Mouse (Mus musculus): ENCODE results near the gene Nrxn3. TPM values are rescaled to one million over a fixed set of nuclear protein-coding genes. Genes with fewer than 3 reads are reported as not detected.
A peak's percentile ranks its signal among the peaks of the same experiment; 100 is the strongest.

Gene Nrxn3
- polyA plus RNA-seq, 1 experiment from 2014 or later = 94.3 TPM

GRCm38 (mm10) chr12:89724048-89724447 is 1001.4 kb downstream of the Nrxn3 start:
- no peak overlapping the region for H3K4me2 ChIP-seq
- H3K36me3 ChIP-seq (replicated peaks) = no peaks in the 10 kb centered on the region
- ATAC-seq (replicated peaks) = no peak
- H3K9ac ChIP-seq = no peak overlapping the region
- 51% methylated on average over 3 of the region's 3 CpGs for WGBS
- no peak overlapping the region for H3K4me3 ChIP-seq
- H3K27me3 ChIP-seq (replicated peaks) = no peaks in the 10 kb centered on the region
- H3K27ac ChIP-seq = no peak overlapping the region
- no peaks in the 10 kb centered on the region for H3K9me3 ChIP-seq
- no peaks in the 10 kb centered on the region for H3K4me1 ChIP-seq

DNA sequence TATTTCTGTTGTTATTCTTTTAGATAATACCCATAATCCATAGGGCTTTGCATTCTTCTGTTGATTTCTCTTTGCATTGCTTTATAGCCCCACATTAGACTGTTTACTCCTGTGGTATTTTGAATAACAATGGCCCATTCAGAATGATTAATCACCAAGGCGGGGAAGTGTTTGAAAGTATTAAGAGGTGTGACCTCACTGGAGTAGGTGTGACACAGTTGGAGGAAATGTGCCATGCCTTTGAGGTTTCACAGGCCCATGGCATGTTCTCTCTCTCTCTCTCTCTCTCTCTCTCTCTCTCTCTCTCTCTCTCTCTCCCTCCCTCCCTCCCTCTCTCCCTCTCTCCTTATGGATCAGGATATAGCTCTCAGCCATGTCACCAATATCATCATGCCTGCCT is 1019.6 kb downstream of the Nrxn3 start:
- no peak for ATAC-seq (replicated peaks)
- H3K9me3 ChIP-seq = no peaks in the 10 kb centered on the region
- WGBS = 78% methylated on average over 1 of the region's 1 CpGs
- H3K4me1 ChIP-seq = no peaks in the 10 kb centered on the region
- H3K36me3 ChIP-seq (replicated peaks) = no peaks in the 10 kb centered on the region
- no peak overlapping the region for H3K4me2 ChIP-seq
- H3K27ac ChIP-seq = no peak overlapping the region
- no peak overlapping the region for H3K9ac ChIP-seq
- no peak overlapping the region for H3K4me3 ChIP-seq
- no peaks in the 10 kb centered on the region for H3K27me3 ChIP-seq (replicated peaks)

DNA sequence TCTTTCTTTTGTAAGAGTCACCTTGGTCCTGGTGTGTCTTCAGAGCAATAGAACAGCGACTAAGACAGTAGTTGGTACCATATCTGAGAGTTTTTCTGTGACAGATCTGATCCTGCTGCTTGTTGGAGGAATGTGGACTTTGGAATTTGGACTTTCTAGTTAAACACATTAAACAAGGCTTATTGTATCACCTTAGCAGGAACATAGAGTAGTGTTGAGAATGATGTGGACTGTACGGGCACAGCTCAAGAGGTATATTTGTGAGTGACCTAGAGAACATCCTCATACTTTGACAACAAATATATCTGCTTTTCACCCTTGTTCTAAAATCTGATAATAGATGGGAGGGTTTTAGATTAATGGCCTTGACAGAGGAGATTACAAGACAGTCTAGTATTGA is 1020.1 kb downstream of the Nrxn3 start:
- Histone ChIP-seq H3K27me3 (replicated peaks) (no peaks in the 10 kb centered on the region), H3K4me1 (no peaks in the 10 kb centered on the region), H3K9me3 (no peaks in the 10 kb centered on the region), H3K9ac (no peak overlapping the region), H3K4me3 (no peak overlapping the region), H3K27ac (no peak overlapping the region), H3K36me3 (replicated peaks) (no peaks in the 10 kb centered on the region), H3K4me2 (no peak overlapping the region)
- no peak for ATAC-seq (replicated peaks)
- WGBS = 92% methylated on average over 2 of the region's 2 CpGs

DNA sequence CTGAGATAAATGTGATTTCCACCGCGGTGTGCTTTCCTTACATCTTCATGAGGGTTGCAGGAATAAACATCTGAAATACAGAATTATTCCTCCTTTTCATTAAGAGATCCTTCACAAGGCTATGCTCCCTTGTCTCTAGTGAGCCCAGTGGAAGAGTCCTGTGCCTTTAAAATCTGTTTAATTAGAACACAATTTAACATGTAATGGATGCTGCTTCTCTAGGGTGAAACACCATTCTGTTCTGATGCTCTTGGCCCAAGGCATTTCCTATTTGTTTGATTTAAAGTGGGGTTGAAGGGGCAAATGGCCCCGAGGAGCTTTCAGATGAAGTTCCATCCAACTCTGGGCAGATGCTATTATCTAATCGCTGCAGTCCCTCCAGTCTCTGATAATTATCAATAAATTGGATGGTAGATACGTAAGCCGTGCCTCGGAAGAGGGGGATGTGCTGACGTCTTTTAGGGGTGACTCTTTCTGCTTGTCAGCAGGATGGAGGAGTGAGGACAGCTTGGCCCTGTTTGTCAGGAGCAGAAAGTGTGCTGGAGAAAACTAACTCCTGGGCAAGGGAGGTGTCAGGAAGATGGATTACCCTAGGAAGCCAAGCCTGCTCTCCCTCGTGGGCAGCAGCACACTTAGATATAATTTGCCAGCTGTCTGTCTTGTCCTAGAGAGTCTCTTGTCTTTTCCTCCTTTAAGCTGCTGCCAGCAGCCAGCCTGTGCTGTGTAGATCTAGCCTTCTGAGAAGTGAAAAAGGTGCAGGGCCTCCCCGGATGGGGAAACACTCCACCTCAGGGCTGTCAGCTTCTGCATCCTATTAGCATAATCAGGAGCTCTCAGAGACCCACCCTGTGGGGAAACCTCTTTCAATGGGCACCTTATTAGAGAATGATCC is 1041.8 kb downstream of the Nrxn3 start:
- Histone ChIP-seq H3K4me1 (peaks cover 14% of the 10 kb centered on the region), H3K27me3 (replicated peaks) (no peaks in the 10 kb centered on the region), H3K9me3 (no peaks in the 10 kb centered on the region), H3K36me3 (replicated peaks) (no peaks in the 10 kb centered on the region), H3K9ac (no peak overlapping the region), H3K27ac (peak overlapping the region; percentile 28), H3K4me3 (no peak overlapping the region), H3K4me2 (0 out of 2 replicates have a peak overlapping the region, but pooled peaks have one; percentile 2)
- 40% methylated on average over 10 of the region's 10 CpGs for WGBS
- ATAC-seq (replicated peaks) = peak; percentile 78

DNA sequence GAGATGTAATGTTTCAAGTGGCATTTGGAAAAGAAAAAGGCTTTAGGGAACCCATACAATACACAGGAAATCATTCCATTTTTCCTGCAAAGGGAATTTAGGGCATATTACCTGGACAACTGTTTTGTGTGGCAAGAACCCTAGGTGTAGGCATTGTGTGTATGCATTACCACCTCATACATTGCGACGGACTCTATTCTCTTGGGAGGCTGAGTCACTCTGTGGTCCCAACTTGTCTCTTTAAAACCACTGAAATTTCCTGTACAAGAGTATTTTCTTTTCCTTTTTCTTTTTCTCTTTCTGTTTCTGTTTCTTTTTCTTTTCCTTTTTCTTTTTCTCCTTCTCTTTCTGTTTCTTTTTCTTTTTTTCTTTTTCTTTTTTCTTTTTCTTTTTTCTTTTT is 1042.5 kb downstream of the Nrxn3 start:
- no peak overlapping the region for H3K4me2 ChIP-seq
- H3K4me3 ChIP-seq = no peak overlapping the region
- peaks cover 14% of the 10 kb centered on the region for H3K4me1 ChIP-seq
- no peak overlapping the region for H3K27ac ChIP-seq
- H3K9me3 ChIP-seq = no peaks in the 10 kb centered on the region
- H3K27me3 ChIP-seq (replicated peaks) = no peaks in the 10 kb centered on the region
- WGBS = 26% methylated on average over 2 of the region's 2 CpGs
- no peak for ATAC-seq (replicated peaks)
- no peaks in the 10 kb centered on the region for H3K36me3 ChIP-seq (replicated peaks)
- no peak overlapping the region for H3K9ac ChIP-seq

GRCm38 (mm10) chr12:89788794-89789193 is 1066.1 kb downstream of the Nrxn3 start:
- H3K9me3 ChIP-seq = no peaks in the 10 kb centered on the region
- H3K4me1 ChIP-seq = no peaks in the 10 kb centered on the region
- no peak for ATAC-seq (replicated peaks)
- no peak overlapping the region for H3K4me3 ChIP-seq
- H3K27me3 ChIP-seq (replicated peaks) = no peaks in the 10 kb centered on the region
- 85% methylated on average over 3 of the region's 3 CpGs for WGBS
- no peak overlapping the region for H3K27ac ChIP-seq
- no peak overlapping the region for H3K9ac ChIP-seq
- H3K36me3 ChIP-seq (replicated peaks) = no peaks in the 10 kb centered on the region
- no peak overlapping the region for H3K4me2 ChIP-seq

- Histone ChIP-seq H3K27ac (no peak overlapping the region), H3K9ac (no peak overlapping the region), H3K4me3 (no peak overlapping the region), H3K27me3 (replicated peaks) (no peaks in the 10 kb centered on the region), H3K4me2 (no peak overlapping the region), H3K4me1 (no peaks in the 10 kb centered on the region), H3K36me3 (replicated peaks) (no peaks in the 10 kb centered on the region), H3K9me3 (no peaks in the 10 kb centered on the region)
- no peak for ATAC-seq (replicated peaks)
- 98% methylated on average over 1 of the region's 1 CpGs for WGBS
These were observed 1067.3 kb downstream of the Nrxn3 start for GRCm38 (mm10) chr12:89789981-89790380.

DNA sequence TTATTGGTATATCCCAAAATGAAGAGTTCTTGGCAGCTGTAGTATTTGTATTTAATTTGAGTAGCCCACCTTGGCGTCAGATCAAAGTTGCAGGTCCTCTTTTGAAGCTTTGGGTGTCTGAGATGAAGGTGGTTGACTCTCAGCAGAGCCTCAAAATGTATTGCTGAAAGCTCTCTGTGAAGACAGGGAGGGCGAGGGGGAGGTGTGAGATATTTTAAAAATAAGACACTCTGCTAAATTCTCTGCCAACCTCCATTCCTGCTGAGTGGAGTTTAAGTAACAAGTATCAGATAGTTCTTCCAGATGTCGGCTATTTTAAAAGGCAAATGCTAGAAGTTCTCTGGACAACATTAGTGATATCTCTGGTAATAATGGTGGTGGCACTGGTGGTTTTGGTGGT is 1069.2 kb downstream of the Nrxn3 start:
- no peak overlapping the region for H3K27ac ChIP-seq
- no peak for ATAC-seq (replicated peaks)
- H3K4me3 ChIP-seq = no peak overlapping the region
- H3K36me3 ChIP-seq (replicated peaks) = no peaks in the 10 kb centered on the region
- H3K4me2 ChIP-seq = no peak overlapping the region
- H3K9me3 ChIP-seq = no peaks in the 10 kb centered on the region
- 85% methylated on average over 3 of the region's 3 CpGs for WGBS
- no peak overlapping the region for H3K9ac ChIP-seq
- H3K27me3 ChIP-seq (replicated peaks) = no peaks in the 10 kb centered on the region
- H3K4me1 ChIP-seq = no peaks in the 10 kb centered on the region

DNA sequence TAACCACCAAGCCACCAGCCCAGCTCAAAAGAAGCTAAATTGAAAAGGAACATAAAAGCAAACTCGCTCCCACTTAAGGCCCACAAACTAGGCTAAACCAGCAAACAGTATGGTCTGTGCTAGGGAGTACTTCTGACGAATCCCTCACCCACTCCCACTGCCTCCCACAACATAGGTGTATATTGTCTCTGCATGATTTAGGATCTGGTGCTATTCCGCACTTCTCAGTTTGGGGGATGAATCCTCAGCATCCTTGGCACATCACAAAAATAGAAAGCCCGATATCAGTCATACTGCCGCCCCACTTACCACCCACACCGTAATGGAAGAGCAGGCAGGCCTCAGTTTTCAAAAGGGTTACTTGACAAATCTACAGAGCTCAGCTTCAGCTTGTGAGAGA is 1072.1 kb downstream of the Nrxn3 start:
- Histone ChIP-seq H3K4me1 (no peaks in the 10 kb centered on the region), H3K27me3 (replicated peaks) (no peaks in the 10 kb centered on the region), H3K4me3 (no peak overlapping the region), H3K4me2 (no peak overlapping the region), H3K36me3 (replicated peaks) (no peaks in the 10 kb centered on the region), H3K9me3 (no peaks in the 10 kb centered on the region), H3K9ac (no peak overlapping the region), H3K27ac (no peak overlapping the region)
- no peak for ATAC-seq (replicated peaks)
- 92% methylated on average over 6 of the region's 6 CpGs for WGBS

- no peak for ATAC-seq (replicated peaks)
- no peaks in the 10 kb centered on the region for H3K9me3 ChIP-seq
- no peak overlapping the region for H3K4me2 ChIP-seq
- no peak overlapping the region for H3K27ac ChIP-seq
- peaks cover 11% of the 10 kb centered on the region for H3K4me1 ChIP-seq
- H3K9ac ChIP-seq = no peak overlapping the region
- no peak overlapping the region for H3K4me3 ChIP-seq
- H3K27me3 ChIP-seq (replicated peaks) = no peaks in the 10 kb centered on the region
- no peaks in the 10 kb centered on the region for H3K36me3 ChIP-seq (replicated peaks)
- WGBS = 62% methylated on average over 3 of the region's 3 CpGs
These were observed 1085.5 kb downstream of the Nrxn3 start for GRCm38 (mm10) chr12:89808217-89808616.

- peaks cover 23% of the 10 kb centered on the region for H3K4me1 ChIP-seq
- WGBS = 93% methylated on average over 5 of the region's 5 CpGs
- no peak overlapping the region for H3K27ac ChIP-seq
- no peak for ATAC-seq (replicated peaks)
- no peaks in the 10 kb centered on the region for H3K36me3 ChIP-seq (replicated peaks)
- no peaks in the 10 kb centered on the region for H3K27me3 ChIP-seq (replicated peaks)
- H3K4me3 ChIP-seq = no peak overlapping the region
- no peak overlapping the region for H3K4me2 ChIP-seq
- no peaks in the 10 kb centered on the region for H3K9me3 ChIP-seq
- H3K9ac ChIP-seq = no peak overlapping the region
These were observed 1087.5 kb downstream of the Nrxn3 start for GRCm38 (mm10) chr12:89810146-89810545.

DNA sequence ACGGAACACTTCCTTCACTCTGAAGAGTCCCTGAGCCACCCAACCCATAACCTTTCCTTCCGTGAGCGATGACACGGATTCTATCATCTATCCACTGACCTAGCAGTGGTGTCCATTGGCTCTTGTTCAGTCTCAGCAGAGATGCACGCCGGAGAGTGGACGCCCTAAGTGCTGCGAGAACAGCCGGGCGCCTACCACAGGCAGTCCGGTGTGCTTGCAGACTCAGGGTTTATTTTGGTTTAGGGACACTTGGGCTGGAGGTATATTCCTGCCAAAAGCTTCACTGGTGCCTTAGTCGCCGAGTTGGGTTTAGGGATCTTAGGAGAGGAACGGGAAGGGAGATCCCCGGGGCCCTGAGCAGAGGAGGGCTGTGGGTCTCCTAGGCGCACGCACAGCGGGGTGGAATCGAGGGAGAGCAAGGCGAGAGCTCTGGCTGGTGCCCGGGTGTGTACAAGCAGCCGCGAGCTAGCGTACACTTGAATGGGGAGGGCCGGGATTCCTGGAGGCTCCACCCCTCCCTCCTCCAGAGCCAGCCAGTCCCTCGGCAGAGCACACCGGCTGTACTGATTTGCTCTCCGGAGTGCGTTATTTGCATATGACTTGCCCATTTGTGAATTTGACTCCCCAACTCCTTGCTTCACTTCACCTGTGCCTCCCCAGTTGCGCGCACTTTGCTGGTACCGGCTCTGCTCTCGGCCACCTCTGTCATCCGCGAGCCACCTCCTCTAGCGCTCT is 1089.3 kb downstream of the Nrxn3 start:
- no peaks in the 10 kb centered on the region for H3K36me3 ChIP-seq (replicated peaks)
- peak overlapping the region; percentile 93 for H3K4me2 ChIP-seq
- no peaks in the 10 kb centered on the region for H3K9me3 ChIP-seq
- peak; percentile 96 for ATAC-seq (replicated peaks)
- no peaks in the 10 kb centered on the region for H3K27me3 ChIP-seq (replicated peaks)
- WGBS = under 1% methylated on average over 36 of the region's 36 CpGs
- H3K4me1 ChIP-seq = peaks cover 34% of the 10 kb centered on the region
- peak overlapping the region; percentile 50 for H3K4me3 ChIP-seq
- peak overlapping the region; percentile 55 for H3K9ac ChIP-seq
- H3K27ac ChIP-seq = peak overlapping the region; percentile 72

Measured in midbrain, embryonic 15.5 days (tissue).